Mouse (Mus musculus) kidney, postnatal 25 days (tissue): ENCODE results near the gene Pold2.

ENCODE experiments used
- DNase-seq, 2 experiments: peaks; one replicate each; pipeline ENCODE4 v3.0.0; 2021; ENCODE audit warnings: mixed read lengths in 2 of 2

Pold2 gene

GRCm38 (mm10) chr11:5877921-5878526 lies at the start of gene Pold2:
Pold2 (minus strand) TSS chr11:5878292.
- DNase-seq: peak; percentile 99 to 100

- DNase-seq: no peak
Observed at GRCm38 (mm10) chr11:5926696-5927220, 48.7 kb upstream of the Pold2 start.

GRCm38 (mm10) chr11:5924699-5925098 lies 46.6 kb upstream of the Pold2 start:
- DNase-seq: no peak

DNA sequence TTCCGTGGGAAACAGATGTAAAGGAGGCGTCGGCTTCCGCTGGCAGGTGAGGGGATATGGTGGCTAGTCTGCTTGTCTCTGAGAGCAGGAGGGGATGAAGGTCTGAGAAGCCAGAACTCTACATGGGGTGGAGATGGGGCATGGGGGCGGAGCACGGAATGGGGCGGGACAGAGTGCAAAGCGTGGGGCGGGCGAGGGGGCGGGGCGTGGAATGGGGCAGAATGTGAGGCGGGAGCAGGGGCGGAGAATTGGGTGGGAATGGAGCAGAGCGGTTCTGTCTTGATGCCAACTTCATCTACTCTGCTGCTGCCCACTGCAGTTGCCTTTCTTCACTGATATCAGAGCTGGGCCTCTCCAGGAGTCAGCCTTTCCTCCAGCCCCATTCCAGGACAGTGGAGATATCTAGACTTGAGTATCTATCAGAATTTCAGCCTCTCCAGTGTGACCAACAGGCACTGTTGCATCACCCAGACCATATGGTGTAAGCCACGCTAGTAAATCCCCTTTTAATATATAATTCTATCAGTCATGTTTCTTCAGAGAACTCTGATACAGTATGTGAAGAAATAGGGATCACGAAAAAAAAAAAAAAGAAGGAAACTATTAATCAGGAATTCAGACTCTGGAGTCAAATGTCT lies 42.4 kb upstream of the Pold2 start:
- peak in 1 of 2 experiments; percentile 19 for DNase-seq

- DNase-seq: no peak
Observed at GRCm38 (mm10) chr11:5919606-5920005, 41.5 kb upstream of the Pold2 start.

- no peak for DNase-seq
Observed at GRCm38 (mm10) chr11:5918111-5918510, 40.0 kb upstream of the Pold2 start.

DNA sequence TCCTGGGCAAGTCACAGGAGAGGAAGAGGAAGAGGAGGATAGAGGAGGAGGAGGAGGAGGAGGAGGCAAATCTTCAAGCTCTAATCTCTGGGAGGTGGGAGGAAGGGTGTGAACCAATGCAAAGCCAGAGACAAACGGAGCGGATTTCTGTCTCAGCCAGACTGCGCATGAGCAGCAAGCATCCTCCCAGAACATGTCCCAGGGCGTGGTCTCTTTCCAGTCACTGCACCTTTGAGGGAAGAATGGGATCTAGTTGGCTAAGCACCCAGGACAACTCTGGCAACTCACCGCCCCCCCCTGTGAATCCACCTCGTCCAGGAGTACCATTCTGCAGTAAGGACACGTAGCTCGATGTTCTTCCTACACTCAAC lies 38.1 kb upstream of the Pold2 start:
- DNase-seq: no peak

DNA sequence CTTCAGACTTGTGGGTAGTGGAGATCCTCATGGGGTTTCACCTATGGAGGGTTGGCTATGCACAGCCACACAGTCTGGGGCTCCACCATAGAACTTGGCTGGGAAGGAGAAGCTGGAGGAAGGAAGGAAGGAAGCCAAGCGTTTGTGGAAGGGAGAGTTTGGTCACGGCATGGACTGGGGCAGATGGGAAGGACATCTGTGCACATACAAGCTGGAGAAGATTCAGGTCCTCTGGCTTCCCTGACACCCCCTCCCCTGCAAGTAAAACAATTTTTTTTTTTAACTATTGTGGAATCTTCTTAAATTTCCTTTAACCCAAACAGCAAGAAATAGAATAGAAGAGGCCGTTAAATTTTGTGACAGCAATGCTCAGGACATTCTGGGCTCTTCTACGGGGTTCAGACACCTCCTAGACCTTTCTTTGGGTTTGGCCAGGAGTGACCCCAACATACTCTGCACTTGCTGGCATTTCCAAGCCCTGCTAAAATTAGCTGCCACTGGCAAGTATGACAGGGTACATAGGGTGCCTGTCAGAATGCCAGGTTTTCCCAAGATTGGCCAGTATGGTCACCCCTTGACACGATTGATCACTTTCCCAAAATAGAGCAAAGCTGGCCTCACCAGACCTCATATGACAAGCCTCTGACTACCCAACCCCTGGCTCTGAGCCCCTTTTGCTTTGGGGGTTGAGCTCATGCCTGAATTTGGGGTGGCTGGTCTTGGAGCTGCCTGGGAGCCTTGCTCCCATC lies 37.5 kb upstream of the Pold2 start:
- no peak for DNase-seq

DNA sequence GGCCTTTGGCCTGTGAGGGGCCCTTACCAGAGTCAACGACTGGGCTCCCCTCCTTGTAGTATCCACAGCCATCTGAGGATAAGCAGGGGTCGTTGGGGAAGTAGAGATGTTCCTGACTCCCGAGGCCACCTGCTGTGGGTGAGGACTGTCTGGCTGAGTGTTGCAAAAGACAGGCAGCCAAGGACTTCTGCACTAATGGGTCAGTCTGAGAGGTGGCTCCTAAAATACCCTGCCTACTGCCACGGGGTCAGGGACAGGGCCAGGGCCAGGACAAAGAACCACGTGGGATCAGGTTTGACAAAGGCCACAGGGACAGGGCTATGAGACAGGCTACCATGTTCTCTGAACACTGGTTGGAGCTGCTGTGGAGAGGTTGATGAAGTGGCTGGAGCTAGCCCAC lies 36.8 kb upstream of the Pold2 start:
- DNase-seq: no peak

DNA sequence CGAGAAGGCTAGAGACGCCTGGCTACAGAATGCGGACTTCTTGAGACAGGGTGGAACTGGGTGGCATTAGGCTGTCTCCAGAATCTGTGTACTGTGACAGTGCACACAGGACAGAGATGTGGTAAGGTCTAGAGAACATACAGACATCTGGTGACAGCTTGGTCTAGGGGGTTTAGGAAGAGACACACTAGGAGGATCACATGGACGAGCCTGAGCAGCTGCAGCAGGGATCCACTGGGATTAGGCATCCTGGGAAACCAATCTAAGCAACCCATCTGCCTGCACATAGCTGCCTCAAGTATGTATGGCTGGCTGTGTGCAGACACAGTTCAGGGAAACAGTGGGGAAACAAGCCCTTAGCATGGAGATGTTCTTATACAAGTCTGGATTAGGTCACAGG lies 35.8 kb upstream of the Pold2 start:
- no peak for DNase-seq

DNA sequence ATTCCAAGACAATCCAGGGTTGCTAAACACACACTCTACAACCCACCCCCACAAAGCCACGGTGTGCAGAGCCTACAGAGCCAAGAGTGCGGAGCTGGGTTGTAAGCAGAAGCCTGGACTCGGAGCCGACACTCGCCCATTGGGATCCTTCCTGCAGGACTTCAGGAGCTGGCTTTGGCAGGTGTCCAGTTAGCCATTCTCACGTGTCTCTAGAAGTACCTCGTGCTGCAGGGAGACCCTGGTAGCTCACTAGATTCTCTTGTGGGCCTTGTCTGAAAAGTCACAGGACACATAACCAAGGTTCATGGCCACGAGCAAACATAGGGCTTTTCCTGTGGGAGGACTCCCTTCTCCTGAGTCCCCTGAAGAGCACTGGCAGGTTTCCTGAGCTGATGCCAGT lies 35.2 kb upstream of the Pold2 start:
- peak in 1 of 2 experiments; percentile 23 for DNase-seq

- peak; percentile 55 to 71 for DNase-seq
Observed at GRCm38 (mm10) chr11:5912635-5913034, 34.5 kb upstream of the Pold2 start.

DNA sequence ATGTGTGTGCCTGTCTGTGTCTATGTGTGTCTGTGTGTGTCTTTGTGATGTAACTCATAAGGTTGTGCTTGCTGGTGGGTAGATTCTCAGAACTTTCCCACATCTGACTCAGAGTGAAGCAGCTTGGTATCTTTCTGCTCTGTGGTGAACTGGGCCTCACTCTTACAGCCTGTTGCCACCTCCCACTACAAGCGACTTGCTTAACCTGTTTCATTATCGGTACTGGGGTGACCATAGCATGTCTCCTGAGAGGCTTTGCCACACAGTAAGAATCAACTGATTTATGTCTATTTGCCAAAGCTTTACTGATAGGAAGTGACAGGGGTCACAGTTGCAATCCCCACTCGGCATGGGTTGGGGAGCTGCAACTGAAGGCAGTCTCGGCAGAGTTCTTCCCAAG lies 30.6 kb upstream of the Pold2 start:
- no peak for DNase-seq

- no peak for DNase-seq
Observed at GRCm38 (mm10) chr11:5907096-5907495, 29.0 kb upstream of the Pold2 start.

DNA sequence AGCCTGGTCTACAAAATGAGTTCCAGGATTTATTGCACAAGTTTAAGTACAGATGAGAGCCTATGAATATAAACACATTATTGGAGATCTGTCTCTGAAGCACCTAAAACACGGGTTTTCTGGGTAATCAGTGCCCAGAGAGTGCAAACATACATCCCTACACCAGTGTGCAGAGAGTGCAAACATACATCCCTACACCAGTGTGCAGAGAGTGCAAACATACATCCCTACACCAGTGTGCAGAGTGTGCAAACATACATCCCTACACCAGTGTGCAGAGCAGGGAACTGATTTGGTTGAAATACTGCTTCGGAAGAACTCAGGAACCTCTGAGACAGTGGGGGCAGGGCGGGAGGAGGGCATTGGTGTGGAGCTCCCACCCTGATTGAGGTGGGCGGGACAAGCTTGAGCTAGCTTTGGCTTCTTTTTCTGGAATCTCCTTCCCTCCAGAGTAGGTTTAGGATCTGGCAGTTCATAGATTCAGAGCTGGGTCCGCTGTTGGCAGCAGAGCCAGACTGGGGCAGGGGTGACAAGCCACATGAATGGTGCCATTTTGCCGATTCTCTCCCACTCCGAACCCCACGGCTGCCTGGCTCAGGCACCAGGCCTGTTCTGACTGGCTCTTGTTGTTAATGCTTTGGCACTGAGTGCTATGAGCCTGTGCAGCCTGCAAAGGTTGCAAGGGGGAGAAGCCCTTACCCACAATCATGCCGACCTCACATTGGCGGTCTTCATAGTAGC lies 27.9 kb upstream of the Pold2 start:
- DNase-seq: no peak

DNA sequence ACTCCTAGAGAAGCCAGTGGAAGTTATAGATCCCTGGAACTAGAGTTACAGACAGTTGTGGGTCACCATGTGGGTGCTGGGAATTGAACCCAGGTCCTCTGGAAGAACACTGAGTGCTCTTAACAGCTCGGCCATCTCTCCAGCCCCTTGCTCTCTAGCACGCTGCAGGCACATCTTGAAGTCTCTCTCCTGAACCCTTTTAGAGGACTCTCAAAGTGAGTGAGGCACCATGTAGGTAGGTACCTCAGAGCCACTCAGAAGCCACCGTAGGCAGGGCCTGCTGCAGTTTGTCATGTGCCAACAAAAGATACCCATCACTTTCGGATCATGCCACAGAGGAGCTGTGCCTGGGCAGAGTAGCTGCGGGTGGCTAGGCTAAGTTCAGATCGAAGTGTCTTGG lies 26.8 kb upstream of the Pold2 start:
- DNase-seq: no peak

GRCm38 (mm10) chr11:5904357-5904756 lies 26.3 kb upstream of the Pold2 start:
- DNase-seq: no peak

GRCm38 (mm10) chr11:5903844-5904243 lies 25.8 kb upstream of the Pold2 start:
- no peak for DNase-seq

GRCm38 (mm10) chr11:5902390-5902789 lies 24.3 kb upstream of the Pold2 start:
- DNase-seq: no peak

DNA sequence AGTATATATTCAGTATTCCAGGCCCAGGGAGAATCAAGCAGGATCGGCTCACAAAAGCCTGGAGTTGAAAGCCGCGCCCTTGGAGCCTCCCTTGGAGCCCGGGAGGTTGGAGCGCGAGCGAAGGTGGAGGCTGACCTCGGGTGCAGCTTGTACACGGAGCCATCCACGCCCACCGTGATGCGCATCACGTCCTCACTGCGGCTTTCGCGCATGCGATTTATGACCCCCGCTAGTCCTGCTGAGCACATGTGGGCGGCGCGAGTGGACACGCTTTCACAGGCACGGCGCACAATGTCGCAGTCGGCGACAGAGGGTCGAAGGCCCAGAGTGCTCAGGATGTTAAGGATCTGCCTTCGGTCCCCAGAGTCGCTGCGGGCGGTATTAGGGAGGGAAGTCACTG lies 23.9 kb upstream of the Pold2 start:
- peak; percentile 38 to 68 for DNase-seq

DNA sequence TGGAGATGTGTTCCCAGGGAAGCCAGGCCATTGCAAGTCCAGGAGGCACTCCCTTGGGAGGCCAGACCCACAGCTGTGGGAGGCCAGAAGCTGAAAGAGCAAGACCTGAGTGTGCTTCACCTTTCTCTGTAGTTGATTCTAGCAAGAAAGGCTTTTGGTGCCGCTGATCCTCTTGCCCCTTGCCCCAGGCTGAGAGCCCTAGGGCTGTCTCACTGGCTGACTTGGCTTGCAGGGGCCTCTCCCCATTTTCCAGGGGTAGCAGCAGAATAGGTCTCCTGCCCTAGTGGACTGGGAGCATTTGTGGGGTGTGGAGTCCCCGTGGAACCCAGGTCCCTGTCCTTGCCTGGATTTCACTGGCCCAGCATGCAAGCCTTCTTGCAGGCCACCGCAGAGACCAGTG lies 23.2 kb upstream of the Pold2 start:
- no peak for DNase-seq

- no peak for DNase-seq
Observed at GRCm38 (mm10) chr11:5899286-5899685, 21.2 kb upstream of the Pold2 start.

DNA sequence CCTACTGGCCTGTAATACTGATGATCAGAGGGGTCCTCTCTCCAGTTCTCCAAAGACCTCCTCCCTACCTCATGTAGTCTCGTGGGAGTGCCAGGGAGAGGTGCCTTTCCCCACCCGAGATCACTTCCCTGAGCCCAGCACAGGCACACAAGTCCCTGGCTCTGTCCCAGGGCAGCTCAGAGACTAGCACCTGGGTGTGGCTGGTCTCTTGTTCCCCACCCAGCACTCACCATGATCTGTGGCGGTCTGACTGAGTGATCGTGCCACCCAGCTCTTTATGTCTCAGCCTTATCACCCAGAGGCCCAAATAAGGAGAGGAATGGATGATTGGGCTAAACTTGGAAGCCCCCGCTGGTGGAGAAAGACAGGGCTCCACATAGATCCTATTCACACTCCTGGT lies 20.4 kb upstream of the Pold2 start, which contains the start of gene Myl7:
Gene Myl7, minus strand, starts transcription at position 252 of the 400 bp plus-strand sequence.
- DNase-seq: no peak
